Mouse (Mus musculus) heart, adult 2 months (tissue): ENCODE results near the gene Pdx1. TPM values are rescaled to one million over a fixed set of nuclear protein-coding genes. Genes with fewer than 3 reads are reported as not detected.

ENCODE experiments used
- DNase-seq, 2 experiments: peaks; one replicate each; pipeline ENCODE4 v3.0.0; 2021
- H3K27ac ChIP-seq: fragments of 200-600 bp; 2 replicates; pipeline ENCODE4 v1.8.1; 2022
- H3K27me3 ChIP-seq: fragments of 200-500 bp; 2 replicates; pipeline ENCODE4 v1.6.1; 2012; ENCODE audit warnings: mild to moderate bottlenecking, low read length, inconsistent platforms, mixed read lengths; ENCODE audit not compliant: control insufficient read depth, insufficient read depth
- H3K36me3 ChIP-seq: fragments of 200-500 bp; 2 replicates; pipeline ENCODE4 v1.6.1; 2012; ENCODE audit warnings: low read length, inconsistent platforms; ENCODE audit not compliant: control insufficient read depth, insufficient read depth
- H3K4me1 ChIP-seq: fragments of 200-500 bp; 2 replicates; pipeline ENCODE4 v1.6.1; 2011; ENCODE audit warnings: low read length; ENCODE audit not compliant: control insufficient read depth, insufficient read depth
- H3K4me3 ChIP-seq: fragments of 200-600 bp; 2 replicates; pipeline ENCODE4 v1.8.1; 2022
- H3K79me2 ChIP-seq: fragments of 200-500 bp; replicated peaks from 2 replicates; pipeline ENCODE4 v1.6.1; 2012; ENCODE audit warnings: mild to moderate bottlenecking, inconsistent platforms, low read length, moderate library complexity, mixed read lengths; ENCODE audit not compliant: control insufficient read depth, insufficient read depth
- H3K9ac ChIP-seq: fragments of 200-500 bp; 2 replicates; pipeline ENCODE4 v1.6.1; 2012; ENCODE audit warnings: low read depth, mild to moderate bottlenecking, control low read depth, inconsistent platforms, low read length, mixed read lengths
- CTCF ChIP-seq: fragments of 200-600 bp; IDR thresholded peaks from 2 replicates; pipeline ENCODE4 v1.8.1; 2022; ENCODE audit warnings: antibody characterized with exemption, mild to moderate bottlenecking, moderate library complexity
- EP300 ChIP-seq: fragments of 200-500 bp; IDR thresholded peaks from 2 replicates; pipeline ENCODE4 v1.6.1; 2011; ENCODE audit warnings: low read depth, low read length, control low read depth; ENCODE audit not compliant: insufficient read depth
- POLR2A ChIP-seq: fragments of 200-500 bp; IDR thresholded peaks from 2 replicates; pipeline ENCODE4 v1.6.1; 2011; ENCODE audit warnings: mild to moderate bottlenecking, low read depth, low read length, control low read depth; ENCODE audit not compliant: insufficient read depth
- WGBS: fragments of 180-500 bp; shearing (Covaris S2); methylation state at CpG from one replicate; pipeline ENCODE4 v1.1.7; 2018; 5-methylcytosine and 5-hydroxymethylcytosine counted together
- intact Hi-C: fragments of 180-260 bp; cut with DNase I; formaldehyde crosslinking; loops from one replicate; pipeline ENCODE4 v1.15.1; 2025
- microRNA-seq, 2 experiments: library from miRNA; unstranded; fragments of <30 nt; microRNA quantifications; one replicate each; pipeline ENCODE4 v1.2.0; 2021
- polyA plus RNA-seq: library from polyadenylated mRNA; depleted of rRNA; stranded (reverse); fragments of >200 nt; gene quantifications from 2 replicates; pipeline ENCODE4 v1.2.3, GENCODE M21; 2012; rRNA removed
- total RNA-seq, 2 experiments: library from RNA; stranded (reverse); gene quantifications; 2 replicates each; pipeline ENCODE4 v1.2.3; 2021

The Pdx1 gene
- total and polyA plus RNA-seq, 3 experiments = not detected

DNA sequence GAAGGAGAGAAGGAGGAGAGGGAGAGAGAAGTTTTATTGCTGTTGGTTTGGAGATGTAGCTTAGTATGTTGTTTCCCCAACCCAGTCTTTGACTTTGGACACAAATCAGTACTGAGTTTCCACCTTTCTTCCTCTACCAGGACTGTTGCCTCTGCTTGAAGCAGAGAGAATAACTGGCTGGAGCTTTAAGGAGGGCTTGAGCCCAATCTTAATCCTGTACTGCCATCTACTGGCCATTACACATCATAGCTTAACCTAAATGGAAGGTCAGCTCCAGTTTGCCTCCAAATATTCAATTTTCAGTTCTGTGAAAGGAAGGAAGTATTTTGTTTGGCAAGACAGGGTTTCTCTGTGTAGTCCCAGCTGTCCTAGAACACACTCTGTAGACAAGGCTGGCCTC is 49.9 kb downstream of the Pdx1 start:
- intact Hi-C loops = loop anchor here (1.0 to 5.0 kb wide), 5 partner anchors 337 to 642 kb away; no protein-coding TSS in a partner anchor
- no peak for DNase-seq

DNA sequence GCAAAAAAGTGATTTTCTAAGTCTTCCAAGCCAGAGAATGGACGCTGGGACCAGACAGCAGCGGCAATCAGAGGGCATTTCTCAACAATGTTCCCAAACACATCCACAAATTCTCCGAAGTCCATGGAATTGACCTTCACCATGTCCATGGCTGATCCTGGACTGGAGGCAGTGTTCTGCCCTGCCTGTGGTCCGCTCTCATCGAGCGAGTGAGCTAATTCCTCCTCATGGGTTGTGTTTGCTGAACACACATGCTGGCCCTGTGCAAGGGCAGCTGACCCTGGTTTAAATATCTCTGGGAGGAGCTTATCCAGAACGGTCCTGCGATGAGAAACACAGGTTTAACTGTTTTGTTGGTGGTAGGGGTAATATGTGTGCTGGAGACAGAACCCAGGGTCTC is 52.4 kb downstream of the Pdx1 start, which contains the start of gene Urad:
TSS of gene Urad (minus strand) at position 258 of the 400 bp plus-strand sequence.
- WGBS = 63% methylated on average over 8 of the region's 8 CpGs
- Histone ChIP-seq H3K4me1 (no peaks in the 10 kb centered on the region), H3K9ac (no peak within 1 kb of the TSS), H3K79me2 (no peaks in the 10 kb centered on the region), H3K27ac (no peak within 1 kb of the TSS), H3K36me3 (no peaks in the 10 kb centered on the region), H3K4me3 (no peak within 1 kb of the TSS), H3K27me3 (no peaks in the 10 kb centered on the region; the same call in 1 of the 2 replicates)
- DNase-seq = no peak
- TF ChIP-seq POLR2A (no peak), EP300 (no peak)
- intact Hi-C loops = loop anchor here (5.0 kb wide), 1 partner anchor 615 kb away; no protein-coding TSS in a partner anchor

More for the DNA sequence above, 49.9 kb downstream of the Pdx1 start:
- Histone ChIP-seq H3K27ac (no peak overlapping the region), H3K4me1 (no peaks in the 10 kb centered on the region), H3K9ac (no peak overlapping the region), H3K36me3 (no peaks in the 10 kb centered on the region), H3K4me3 (no peak overlapping the region), H3K79me2 (no peaks in the 10 kb centered on the region), H3K27me3 (peaks cover 12% of the 10 kb centered on the region)
- TF ChIP-seq CTCF (peak; percentile 88), EP300 (no peak), POLR2A (no peak)

DNA sequence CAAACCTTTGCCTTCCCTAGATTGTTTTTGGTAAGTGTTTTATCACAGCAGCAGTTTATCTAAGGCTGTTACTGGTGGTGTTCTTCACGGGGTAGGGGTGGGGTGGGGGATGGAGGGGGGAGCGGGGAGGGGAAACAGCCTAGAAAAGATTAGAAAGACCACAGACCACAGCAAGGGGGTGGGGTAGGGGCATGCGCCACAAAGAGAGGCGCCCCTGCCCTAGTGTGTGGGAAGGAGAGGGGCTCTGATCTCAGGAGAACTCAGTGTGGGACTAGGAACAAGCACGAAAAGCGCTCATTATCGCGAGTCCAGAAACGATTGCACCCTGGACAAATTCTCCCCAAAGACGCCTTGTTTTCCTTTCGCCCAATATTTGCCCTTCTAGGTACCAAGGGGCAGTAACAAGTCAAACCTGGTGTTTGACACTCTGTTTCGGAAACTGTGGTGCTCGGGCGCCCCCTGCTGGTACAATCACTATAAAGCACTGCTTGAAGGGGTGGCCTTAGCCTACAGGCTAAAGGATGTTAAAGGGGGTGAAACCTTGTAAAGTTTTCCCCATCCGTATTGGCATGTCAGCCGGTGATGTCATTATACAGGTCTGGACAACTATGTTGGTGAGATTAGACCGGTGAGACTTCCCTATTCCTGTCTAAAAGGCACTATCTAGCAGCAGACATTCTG is 53.6 kb downstream of the Pdx1 start:
- H3K27ac ChIP-seq = no peak overlapping the region
- intact Hi-C loops = loop anchor here (5.0 kb wide), 1 partner anchor 616 kb away; no protein-coding TSS in a partner anchor
- no peak overlapping the region for H3K9ac ChIP-seq
- peak; percentile 90 for TF ChIP-seq CTCF
- no peak for TF ChIP-seq POLR2A
- WGBS = 10% methylated on average over 17 of the region's 17 CpGs
- H3K4me1 ChIP-seq = no peaks in the 10 kb centered on the region
- DNase-seq = peak; percentile 54 to 78
- no peak overlapping the region for H3K4me3 ChIP-seq
- no peaks in the 10 kb centered on the region for H3K36me3 ChIP-seq
- no peaks in the 10 kb centered on the region for H3K79me2 ChIP-seq
- H3K27me3 ChIP-seq = no peaks in the 10 kb centered on the region

Small RNA genes lying within 50 kb of the gene (microRNA-seq; reads per million reads assigned to microRNA genes)
- 0.39 to 0.56 reads per million in 2 experiments for gene Mir7k

Other genes starting within 250 kb of the Pdx1 start
- gene Lnx2, start 193.4 kb upstream of the Pdx1 start, total RNA-seq = 10 to 100 TPM in 1 of 2 experiments, 1 to 10 TPM in 1; 9.5 to 13.6 TPM
- gene Lnx2, start 193.4 kb upstream of the Pdx1 start, polyA plus RNA-seq = 13.2 and 14.5 TPM in 2 replicates
- 10 to 100 TPM; 66.6 to 74.8 TPM for gene Polr1d, start 192.9 kb upstream of the Pdx1 start, total RNA-seq
- gene Polr1d, start 192.9 kb upstream of the Pdx1 start, polyA plus RNA-seq = 24.2 and 35.7 TPM in 2 replicates
- not detected for gene Gsx1, start 81.3 kb upstream of the Pdx1 start, total RNA-seq
- gene Gsx1, start 81.3 kb upstream of the Pdx1 start, polyA plus RNA-seq = not detected in 2 replicates
- not detected for gene Cdx2, start 37.3 kb downstream of the Pdx1 start, total RNA-seq
- not detected in 2 replicates for gene Cdx2, start 37.3 kb downstream of the Pdx1 start, polyA plus RNA-seq
- not detected for gene Urad, start 52.5 kb downstream of the Pdx1 start, total RNA-seq
- not detected in 2 replicates for gene Urad, start 52.5 kb downstream of the Pdx1 start, polyA plus RNA-seq
- under 1 TPM; 0.09 to 0.13 TPM for gene Flt3, start 130.5 kb downstream of the Pdx1 start, total RNA-seq
- gene Flt3, start 130.5 kb downstream of the Pdx1 start, polyA plus RNA-seq = 0.12 and 0.16 TPM in 2 replicates
- 10 to 100 TPM; 27.3 to 30.5 TPM for gene Pan3, start 160.2 kb downstream of the Pdx1 start, total RNA-seq
- gene Pan3, start 160.2 kb downstream of the Pdx1 start, polyA plus RNA-seq = 20.0 and 36.8 TPM in 2 replicates